Mouse (Mus musculus) intestine, postnatal 0 days (tissue): ENCODE measurements at regions not wholly inside any gene's neighbourhood (a gene's known extent, or its start where the extent isn't known, plus 50 kb on each side); places are given as distances from the start of the nearest gene placed in this dataset.

Experiments used
- ATAC-seq: fragments of 200-750 bp; cut with Nextera tagmentation; 2 replicates; pipeline ENCODE4 v1.8.0; 2017; ENCODE audit warnings: mild to moderate bottlenecking, moderate TSS enrichment, moderate library complexity
- H3K27ac ChIP-seq: fragments of 300-500 bp; sonication (generic); 2 replicates; pipeline ENCODE4 v1.5.1; 2014; ENCODE audit warnings: mild to moderate bottlenecking, low read depth, low read length, moderate library complexity
- H3K27me3 ChIP-seq: fragments of 300-500 bp; sonication (generic); replicated peaks from 2 replicates; pipeline ENCODE4 v1.6.1; 2014; ENCODE audit warnings: low read length, mixed read lengths; ENCODE audit not compliant: control insufficient read depth, insufficient read depth
- H3K36me3 ChIP-seq: fragments of 300-500 bp; sonication (generic); 2 replicates; pipeline ENCODE4 v1.6.1; 2014; ENCODE audit warnings: mild to moderate bottlenecking, moderate library complexity; ENCODE audit not compliant: control insufficient read depth, insufficient read depth
- H3K4me1 ChIP-seq: fragments of 300-500 bp; sonication (generic); replicated peaks from 2 replicates; pipeline ENCODE4 v1.6.1; 2014; ENCODE audit warnings: antibody characterized with exemption, low read length, mixed read lengths; ENCODE audit not compliant: control insufficient read depth, insufficient read depth
- H3K4me2 ChIP-seq: fragments of 300-500 bp; sonication (generic); replicated peaks from 2 replicates; pipeline ENCODE4 v1.6.1; 2014; ENCODE audit warnings: low read depth, mild to moderate bottlenecking, moderate library complexity
- H3K4me3 ChIP-seq: fragments of 300-500 bp; sonication (generic); 2 replicates; pipeline ENCODE4 v1.5.1; 2014; ENCODE audit warnings: low read depth, low read length
- H3K9ac ChIP-seq: fragments of 300-500 bp; sonication (generic); 2 replicates; pipeline ENCODE4 v1.6.1; 2014; ENCODE audit warnings: mild to moderate bottlenecking, low read depth, low read length
- H3K9me3 ChIP-seq: fragments of 300-500 bp; sonication (generic); 2 replicates; pipeline ENCODE4 v1.6.1; 2016; ENCODE audit warnings: mixed run types; ENCODE audit not compliant: control insufficient read depth
- CTCF ChIP-seq: sonication (generic); IDR thresholded peaks from 2 replicates; pipeline ENCODE4 v1.5.1; 2016; ENCODE audit warnings: low read depth, mild to moderate bottlenecking, control low read depth, antibody characterized with exemption, moderate library complexity
- WGBS: fragments of 180-500 bp; shearing (Covaris S2); extraction: QIAGEN DNeasy Blood & Tissue Kit; methylation state at CpG from one replicate; pipeline ENCODE4 v1.1.7; 2014; 5-methylcytosine and 5-hydroxymethylcytosine counted together

GRCm38 (mm10) chr3:82271965-82272364 lies 85.9 kb upstream of the Map9 start:
- no peaks in the 10 kb centered on the region for H3K27me3 ChIP-seq
- no peak overlapping the region for H3K4me3 ChIP-seq
- ATAC-seq, result no peak
- no peak overlapping the region for H3K4me2 ChIP-seq
- no peak overlapping the region for H3K9ac ChIP-seq
- H3K27ac ChIP-seq, result no peak overlapping the region
- no peaks in the 10 kb centered on the region for H3K36me3 ChIP-seq
- no peaks in the 10 kb centered on the region for H3K9me3 ChIP-seq
- WGBS, result 97% methylated on average over 1 of the region's 1 CpGs
- no peak for TF ChIP-seq CTCF
- 0 out of 2 replicates have a peak, but pooled peaks cover 4% of the 10 kb centered on the region for H3K4me1 ChIP-seq

GRCm38 (mm10) chr3:82265941-82266340 lies 91.9 kb upstream of the Map9 start:
- H3K4me2 ChIP-seq, result no peak overlapping the region
- H3K9ac ChIP-seq, result no peak overlapping the region
- H3K4me1 ChIP-seq, result no peaks in the 10 kb centered on the region
- no peaks in the 10 kb centered on the region for H3K36me3 ChIP-seq
- ATAC-seq, result peak; percentile 28; the same call in 1 of the 2 replicates
- 71% methylated on average over 1 of the region's 1 CpGs for WGBS
- no peaks in the 10 kb centered on the region for H3K9me3 ChIP-seq
- no peak overlapping the region for H3K27ac ChIP-seq
- H3K4me3 ChIP-seq, result no peak overlapping the region
- H3K27me3 ChIP-seq, result no peaks in the 10 kb centered on the region
- TF ChIP-seq CTCF, result no peak

DNA sequence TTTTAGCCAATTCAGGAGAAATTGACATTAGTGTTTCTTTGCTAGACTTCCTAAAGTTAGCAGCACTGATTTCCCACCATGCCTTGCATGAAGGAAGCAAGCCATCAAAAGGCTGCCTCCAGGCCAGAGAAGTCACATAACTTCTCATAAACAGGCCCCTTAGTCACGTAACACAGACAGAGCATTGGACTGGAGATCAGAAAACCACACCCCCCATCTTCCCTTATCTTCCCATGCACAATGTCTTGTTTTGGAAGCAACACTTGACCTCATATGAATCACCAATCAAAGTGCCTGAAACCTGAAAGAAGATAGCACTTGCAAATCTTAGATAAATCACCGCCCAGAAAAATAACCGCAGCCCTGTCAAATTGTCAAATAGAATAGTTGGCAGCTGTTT lies 95.9 kb upstream of the Map9 start:
- no peaks in the 10 kb centered on the region for H3K36me3 ChIP-seq
- TF ChIP-seq CTCF, result no peak
- H3K4me2 ChIP-seq, result no peak overlapping the region
- ATAC-seq, result no peak
- H3K9me3 ChIP-seq, result no peaks in the 10 kb centered on the region
- no peaks in the 10 kb centered on the region for H3K4me1 ChIP-seq
- no peak overlapping the region for H3K4me3 ChIP-seq
- no peaks in the 10 kb centered on the region for H3K27me3 ChIP-seq
- H3K9ac ChIP-seq, result no peak overlapping the region
- WGBS, result 63% methylated on average over 3 of the region's 3 CpGs
- H3K27ac ChIP-seq, result no peak overlapping the region

- Histone ChIP-seq H3K4me2 (no peak overlapping the region), H3K4me1 (no peaks in the 10 kb centered on the region), H3K4me3 (no peak overlapping the region), H3K27ac (no peak overlapping the region), H3K36me3 (no peaks in the 10 kb centered on the region), H3K9me3 (no peaks in the 10 kb centered on the region), H3K9ac (no peak overlapping the region), H3K27me3 (no peaks in the 10 kb centered on the region)
- 58% methylated on average over 4 of the region's 4 CpGs for whole genome bisulfite sequencing
- ATAC-seq, result no peak
- TF ChIP-seq CTCF, result no peak
Observed at GRCm38 (mm10) chr3:82259986-82260652, 97.7 kb upstream of the Map9 start.

DNA sequence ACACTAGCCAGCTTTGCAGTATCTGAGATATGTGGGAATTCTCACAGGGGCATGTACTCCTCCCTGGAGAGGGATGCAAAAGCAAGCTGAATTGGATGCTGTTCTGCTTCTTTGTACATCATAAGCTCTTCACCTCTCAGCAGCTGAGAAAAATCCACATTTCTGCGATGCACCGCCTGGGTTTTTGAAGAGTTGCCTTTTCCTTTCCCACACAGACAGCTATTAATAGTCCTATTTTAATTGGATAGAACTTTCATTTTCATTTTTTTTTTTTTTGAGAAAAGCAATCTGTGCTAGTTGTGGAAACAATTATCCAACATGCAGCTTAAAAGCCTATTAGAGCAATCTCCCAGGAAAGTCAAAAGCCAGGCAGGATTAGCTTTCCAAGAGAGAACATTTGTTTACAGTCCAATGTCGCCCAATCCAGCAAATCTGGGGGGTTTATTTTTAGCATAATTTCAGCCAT lies 105.2 kb upstream of the Gucy1a1 start:
- WGBS, result 51% methylated on average over 3 of the region's 3 CpGs
- Histone ChIP-seq H3K27ac (no peak overlapping the region), H3K9ac (no peak overlapping the region)

GRCm38 (mm10) chr3:82249968-82250795 lies 104.6 kb upstream of the Gucy1a1 start:
- 31% methylated on average over 6 of the region's 6 CpGs for WGBS
- no peak overlapping the region for H3K27ac ChIP-seq
- no peaks in the 10 kb centered on the region for H3K27me3 ChIP-seq
- no peak for ATAC-seq
- TF ChIP-seq CTCF, result no peak
- no peak overlapping the region for H3K4me2 ChIP-seq
- no peak overlapping the region for H3K4me3 ChIP-seq
- H3K9me3 ChIP-seq, result no peaks in the 10 kb centered on the region
- no peaks in the 10 kb centered on the region for H3K36me3 ChIP-seq
- no peaks in the 10 kb centered on the region for H3K4me1 ChIP-seq
- H3K9ac ChIP-seq, result no peak overlapping the region

More for the DNA sequence above, 105.2 kb upstream of the Gucy1a1 start:
- TF ChIP-seq CTCF, result no peak
- Histone ChIP-seq H3K4me1 (no peaks in the 10 kb centered on the region), H3K27me3 (no peaks in the 10 kb centered on the region), H3K4me3 (no peak overlapping the region), H3K36me3 (no peaks in the 10 kb centered on the region), H3K9me3 (no peaks in the 10 kb centered on the region), H3K4me2 (no peak overlapping the region)
- no peak for ATAC-seq
